Mouse (Mus musculus) kidney, embryonic 16.5 days (tissue): ENCODE data around the gene Vps13c. TPM values are rescaled to one million over a fixed set of nuclear protein-coding genes. Genes with fewer than 3 reads are reported as not detected.
A peak's percentile ranks its signal among the peaks of the same experiment; 100 is the strongest.

Experiments
- ATAC-seq: fragments of 200-750 bp; cut with Nextera tagmentation; 2 replicates; pipeline ENCODE4 v1.8.0; 2017; ENCODE audit warnings: moderate TSS enrichment; ENCODE audit not compliant: low FRiP score, low TSS enrichment
- H3K27ac ChIP-seq: fragments of 300-500 bp; sonication (generic); 2 replicates; pipeline ENCODE4 v1.5.1; 2014; ENCODE audit warnings: low read length
- H3K27me3 ChIP-seq: fragments of 300-500 bp; sonication (generic); 2 replicates; pipeline ENCODE4 v1.6.1; 2014; ENCODE audit warnings: low read length, control low read depth, mixed read lengths; ENCODE audit not compliant: insufficient read depth
- H3K36me3 ChIP-seq: fragments of 300-500 bp; sonication (generic); 2 replicates; pipeline ENCODE4 v1.6.1; 2014; ENCODE audit warnings: low read length, control low read depth, mixed read lengths; ENCODE audit not compliant: insufficient read depth
- H3K4me1 ChIP-seq: fragments of 300-500 bp; sonication (generic); 2 replicates; pipeline ENCODE4 v1.6.1; 2014; ENCODE audit warnings: low read length, control low read depth, mixed read lengths; ENCODE audit not compliant: insufficient read depth
- H3K4me2 ChIP-seq: fragments of 300-500 bp; sonication (generic); replicated peaks from 2 replicates; pipeline ENCODE4 v1.6.1; 2014; ENCODE audit warnings: low read depth, low read length
- H3K4me3 ChIP-seq: fragments of 300-500 bp; sonication (generic); 2 replicates; pipeline ENCODE4 v1.5.1; 2014; ENCODE audit warnings: mild to moderate bottlenecking, low read length
- H3K9ac ChIP-seq: fragments of 300-500 bp; sonication (generic); replicated peaks from 2 replicates; pipeline ENCODE4 v1.6.1; 2014; ENCODE audit warnings: low read length
- H3K9me3 ChIP-seq: fragments of 300-500 bp; sonication (generic); 2 replicates; pipeline ENCODE4 v1.6.1; 2016; ENCODE audit warnings: low read length, control low read depth
- WGBS: fragments of 180-500 bp; shearing (Covaris S2); extraction: QIAGEN DNeasy Blood & Tissue Kit; methylation state at CpG from one replicate; pipeline ENCODE4 v1.1.7; 2014; 5-methylcytosine and 5-hydroxymethylcytosine counted together
- polyA plus RNA-seq: library from polyadenylated mRNA; unstranded; fragments of >200 nt; fragmentation: Nextera tagmentation; extraction: Ambion mirVana; gene quantifications from 2 replicates; pipeline ENCODE4 v1.2.1, GENCODE M21; 2015

Vps13c gene
- polyA plus RNA-seq, 1 experiment from 2014 or later = 3.2 TPM

DNA sequence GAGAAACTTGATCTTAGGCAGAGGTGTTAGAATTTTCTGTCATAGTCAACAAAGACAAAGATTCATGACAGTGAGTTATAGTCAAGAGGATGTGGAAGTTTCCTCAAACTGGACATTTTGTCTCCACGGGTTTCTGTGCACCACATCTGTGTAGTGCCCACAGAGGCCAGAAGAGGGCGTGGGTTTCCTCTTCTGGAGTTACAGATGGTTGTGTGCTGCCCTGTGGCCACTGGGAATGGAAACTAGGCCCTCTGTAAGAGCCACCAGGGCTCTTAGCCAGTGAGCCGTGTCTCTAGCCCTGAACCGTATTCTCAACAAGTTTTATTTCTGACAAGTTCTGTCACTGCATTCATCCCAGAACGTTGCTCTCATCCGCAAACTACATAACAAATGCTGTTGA lies 29.7 kb upstream of the Vps13c start:
- Histone ChIP-seq H3K27me3 (no peaks in the 10 kb centered on the region), H3K27ac (no peak overlapping the region), H3K4me3 (no peak overlapping the region), H3K4me1 (peaks cover 8% of the 10 kb centered on the region), H3K4me2 (no peak overlapping the region), H3K9me3 (no peaks in the 10 kb centered on the region), H3K9ac (no peak overlapping the region), H3K36me3 (no peaks in the 10 kb centered on the region)
- ATAC-seq = no peak
- WGBS = 58% methylated on average over 6 of the region's 6 CpGs

DNA sequence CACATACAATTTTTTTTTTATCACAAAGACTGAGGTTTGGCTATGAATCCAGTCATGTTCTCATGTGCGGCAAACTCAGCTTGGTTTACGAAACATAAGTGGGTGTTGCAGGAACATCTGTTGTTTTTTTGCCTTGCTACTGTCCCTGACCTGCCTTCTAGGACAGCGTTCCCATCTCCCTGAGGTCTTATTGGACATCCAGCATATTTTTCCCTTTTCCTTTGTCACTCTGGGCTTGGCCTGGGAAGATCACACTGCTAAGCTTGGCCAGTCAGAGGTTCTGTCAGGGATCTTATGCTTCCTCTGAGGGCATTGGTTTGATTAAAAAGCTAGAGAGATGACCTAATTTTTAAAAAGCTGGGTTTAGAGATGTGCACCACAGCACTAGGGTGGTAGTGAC lies 29.1 kb upstream of the Vps13c start:
- Histone ChIP-seq H3K4me1 (peaks cover 8% of the 10 kb centered on the region), H3K36me3 (no peaks in the 10 kb centered on the region), H3K27me3 (no peaks in the 10 kb centered on the region), H3K4me2 (no peak overlapping the region), H3K4me3 (no peak overlapping the region), H3K27ac (no peak overlapping the region), H3K9ac (no peak overlapping the region), H3K9me3 (no peaks in the 10 kb centered on the region)
- WGBS = 74% methylated on average over 3 of the region's 3 CpGs
- ATAC-seq = no peak

DNA sequence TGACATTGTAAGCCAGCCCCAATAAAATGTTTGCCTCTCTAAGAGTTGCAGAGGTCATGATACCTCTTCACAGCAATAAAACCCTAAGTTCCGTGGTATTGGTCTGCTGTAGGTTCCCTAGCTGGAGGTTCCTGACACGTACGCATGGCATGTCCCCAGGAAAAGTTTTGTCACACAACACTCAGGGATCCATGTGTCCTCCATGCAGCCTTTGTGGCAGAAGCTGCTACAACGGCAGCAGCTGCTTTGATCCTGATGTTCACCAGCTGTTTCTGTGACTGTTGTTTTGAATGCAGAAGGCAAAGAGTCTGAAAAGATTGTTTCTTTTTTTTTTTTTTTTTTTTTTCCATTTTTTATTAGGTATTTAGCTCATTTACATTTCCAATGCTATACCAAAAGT lies 27.0 kb upstream of the Vps13c start:
- Histone ChIP-seq H3K27me3 (no peaks in the 10 kb centered on the region), H3K4me3 (no peak overlapping the region), H3K36me3 (no peaks in the 10 kb centered on the region), H3K4me2 (no peak overlapping the region), H3K9me3 (no peaks in the 10 kb centered on the region), H3K4me1 (peaks cover 8% of the 10 kb centered on the region), H3K9ac (no peak overlapping the region), H3K27ac (peak overlapping the region; percentile 19)
- WGBS = 43% methylated on average over 4 of the region's 4 CpGs
- ATAC-seq = no peak

DNA sequence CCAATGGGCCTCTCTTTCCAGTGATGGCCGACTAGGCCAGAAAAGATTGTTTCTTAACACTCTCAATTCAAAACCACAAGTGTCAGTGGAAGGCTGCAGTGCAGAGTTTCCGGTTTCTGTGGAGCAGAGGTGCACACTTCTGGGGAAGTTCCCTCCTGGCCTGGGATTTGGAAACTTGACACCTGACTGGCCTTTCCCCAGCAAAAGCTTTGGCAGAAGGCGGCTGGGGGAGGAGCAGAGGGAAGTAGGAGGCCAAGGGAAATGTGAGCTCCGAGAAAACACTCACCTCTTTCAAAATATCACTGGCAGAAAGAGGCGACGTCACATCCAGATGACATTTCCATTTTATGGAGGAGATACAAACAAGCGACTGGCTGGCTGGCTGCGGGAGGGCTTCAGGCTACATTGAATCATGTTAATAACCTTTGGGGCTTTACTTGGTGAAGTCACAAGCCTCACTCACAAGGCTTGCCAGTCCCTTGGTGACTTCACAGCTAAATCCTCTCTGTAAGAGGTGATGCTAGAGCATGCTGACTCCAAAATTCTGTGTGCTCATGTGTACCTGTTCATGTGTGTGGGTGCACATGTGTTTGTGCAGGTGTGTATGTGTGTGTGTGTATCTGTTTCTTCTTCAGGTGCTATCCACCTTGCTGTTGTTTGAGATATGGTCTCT lies 26.4 kb upstream of the Vps13c start:
- Histone ChIP-seq H3K9ac (no peak overlapping the region), H3K36me3 (no peaks in the 10 kb centered on the region), H3K27me3 (no peaks in the 10 kb centered on the region), H3K4me1 (peaks cover 8% of the 10 kb centered on the region), H3K27ac (peak overlapping the region; percentile 83), H3K4me2 (peak overlapping the region; percentile 41), H3K4me3 (no peak overlapping the region), H3K9me3 (no peaks in the 10 kb centered on the region)
- under 1% methylated on average over 8 of the region's 8 CpGs for WGBS
- peak; percentile 86 for ATAC-seq

DNA sequence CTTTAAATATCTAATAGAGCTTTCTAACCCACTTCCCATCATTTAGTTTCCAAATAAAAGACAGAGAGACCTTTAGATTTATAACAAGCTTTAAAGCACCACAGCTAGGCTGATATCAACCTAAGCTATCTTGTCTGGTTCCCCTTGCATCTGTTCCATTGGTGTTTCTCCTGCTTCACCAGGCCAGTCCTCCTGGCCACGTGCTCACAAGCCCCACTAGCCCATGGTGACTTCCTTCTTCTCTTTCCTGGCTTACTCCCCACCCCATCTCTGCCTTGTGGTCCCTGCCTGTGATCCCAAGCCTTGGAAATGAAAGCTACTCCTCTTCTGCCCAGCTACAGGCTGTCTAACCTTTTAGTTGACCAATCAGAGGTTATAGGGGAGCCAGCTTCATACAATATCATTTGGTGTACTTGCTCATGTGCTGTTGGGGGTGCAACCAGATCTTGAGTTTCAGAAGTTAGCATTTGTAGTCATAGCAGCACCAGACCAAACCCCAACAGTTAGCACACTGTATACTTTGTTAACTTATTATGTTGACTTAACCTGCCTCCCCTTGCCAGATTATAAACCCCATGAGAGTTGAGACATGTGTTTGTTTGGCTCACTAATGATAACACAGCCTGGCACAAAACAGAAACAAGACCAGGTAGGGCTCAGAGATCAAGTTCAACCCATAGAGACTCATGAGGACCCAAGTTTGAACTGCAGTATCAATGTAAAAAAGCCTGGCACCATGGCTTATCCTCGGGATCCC lies 23.8 kb upstream of the Vps13c start:
- no peak overlapping the region for H3K4me3 ChIP-seq
- H3K9ac ChIP-seq = no peak overlapping the region
- no peaks in the 10 kb centered on the region for H3K9me3 ChIP-seq
- WGBS = 74% methylated on average over 2 of the region's 2 CpGs
- no peak overlapping the region for H3K27ac ChIP-seq
- H3K4me1 ChIP-seq = peaks cover 8% of the 10 kb centered on the region
- no peak for ATAC-seq
- no peaks in the 10 kb centered on the region for H3K27me3 ChIP-seq
- no peak overlapping the region for H3K4me2 ChIP-seq
- H3K36me3 ChIP-seq = no peaks in the 10 kb centered on the region

DNA sequence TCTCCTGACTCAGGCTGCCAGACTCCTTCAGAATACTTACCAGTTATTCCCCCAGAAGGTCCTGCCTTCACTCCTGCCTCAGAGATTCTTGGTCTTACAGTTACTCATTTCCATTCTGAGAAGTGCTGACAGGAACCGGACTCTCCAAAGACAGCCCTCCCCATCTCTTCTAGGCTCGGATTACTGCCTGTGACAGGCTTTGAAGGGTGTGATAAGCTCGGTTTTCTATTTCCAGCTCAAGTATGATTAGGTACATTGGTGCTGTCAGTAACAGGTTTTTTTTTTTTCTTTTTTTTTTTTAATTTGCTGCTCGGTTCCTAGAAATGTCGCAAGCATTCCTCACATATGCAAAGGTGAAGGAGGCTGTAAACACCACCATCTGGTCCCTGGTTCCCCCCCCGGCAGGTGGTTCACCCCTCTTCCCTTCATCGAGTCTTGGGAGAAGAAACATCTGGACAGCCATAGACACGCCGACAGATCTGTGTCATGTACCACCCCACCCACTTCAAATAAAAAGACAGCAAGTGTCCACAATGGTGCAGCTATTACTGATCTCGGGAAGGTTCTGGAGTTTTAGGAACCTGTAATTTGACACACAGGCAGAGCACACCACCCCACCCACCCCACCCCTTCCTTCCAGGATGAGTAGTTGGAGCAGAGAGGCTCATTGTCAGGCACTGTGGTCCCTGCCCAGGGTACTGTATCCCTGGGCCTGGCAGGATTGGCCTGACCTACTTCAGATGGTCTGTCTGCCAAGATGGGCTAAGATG lies 22.1 kb upstream of the Vps13c start:
- peaks cover 8% of the 10 kb centered on the region for H3K4me1 ChIP-seq
- H3K4me2 ChIP-seq = no peak overlapping the region
- H3K9me3 ChIP-seq = no peaks in the 10 kb centered on the region
- H3K27ac ChIP-seq = no peak overlapping the region
- no peaks in the 10 kb centered on the region for H3K36me3 ChIP-seq
- ATAC-seq = 0 out of 2 replicates have a peak, but pooled peaks have one; percentile 39
- H3K27me3 ChIP-seq = no peaks in the 10 kb centered on the region
- H3K9ac ChIP-seq = no peak overlapping the region
- no peak overlapping the region for H3K4me3 ChIP-seq
- WGBS = 23% methylated on average over 10 of the region's 10 CpGs

DNA sequence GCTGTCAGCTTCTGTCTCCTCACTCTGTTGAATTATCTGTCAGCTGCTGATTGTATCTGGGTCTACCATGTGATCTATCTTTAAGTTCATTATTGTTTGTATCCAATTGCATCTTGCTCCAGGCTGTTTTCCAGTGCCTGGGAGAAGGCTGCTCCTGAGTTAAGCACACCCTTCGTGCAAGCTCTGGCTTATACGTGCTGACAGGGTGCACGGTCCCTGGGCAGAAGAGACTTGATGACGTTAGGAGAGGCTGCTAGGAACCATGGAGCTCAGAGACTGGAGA lies 21.6 kb upstream of the Vps13c start:
- 75% methylated on average over 4 of the region's 4 CpGs for WGBS

DNA sequence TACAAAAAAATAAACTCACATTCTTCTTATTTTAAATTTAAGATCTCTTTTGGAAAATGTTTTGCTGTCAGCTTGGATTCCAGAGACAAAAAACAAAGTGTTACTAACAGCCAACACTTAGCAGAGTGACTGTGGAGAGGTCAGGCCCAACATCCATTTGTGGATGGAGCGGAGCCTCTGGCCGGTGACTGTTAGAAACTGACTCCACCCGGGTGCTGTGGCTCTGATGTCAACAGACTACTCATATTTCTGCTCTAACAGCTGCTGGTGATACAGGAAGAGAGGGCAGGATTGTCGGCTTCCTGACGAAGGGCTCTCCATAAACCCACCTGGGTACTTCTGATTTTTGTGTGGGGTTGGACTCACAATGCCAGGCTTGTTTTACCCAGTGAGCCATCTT lies 17.1 kb upstream of the Vps13c start:
- H3K4me2 ChIP-seq = no peak overlapping the region
- H3K27me3 ChIP-seq = no peaks in the 10 kb centered on the region
- H3K36me3 ChIP-seq = no peaks in the 10 kb centered on the region
- WGBS = 30% methylated on average over 5 of the region's 5 CpGs
- H3K27ac ChIP-seq = no peak overlapping the region
- no peak for ATAC-seq
- H3K9ac ChIP-seq = no peak overlapping the region
- H3K4me1 ChIP-seq = no peaks in the 10 kb centered on the region
- H3K9me3 ChIP-seq = peaks cover 3% of the 10 kb centered on the region; the same call in 1 of the 2 replicates
- no peak overlapping the region for H3K4me3 ChIP-seq

More for the DNA sequence above, 21.6 kb upstream of the Vps13c start:
- H3K9me3 ChIP-seq = no peaks in the 10 kb centered on the region
- peaks cover 7% of the 10 kb centered on the region for H3K4me1 ChIP-seq
- no peak overlapping the region for H3K4me3 ChIP-seq
- H3K9ac ChIP-seq = no peak overlapping the region
- no peak overlapping the region for H3K4me2 ChIP-seq
- ATAC-seq = 0 out of 2 replicates have a peak, but pooled peaks have one; percentile 15
- no peaks in the 10 kb centered on the region for H3K36me3 ChIP-seq
- no peak overlapping the region for H3K27ac ChIP-seq
- H3K27me3 ChIP-seq = no peaks in the 10 kb centered on the region

DNA sequence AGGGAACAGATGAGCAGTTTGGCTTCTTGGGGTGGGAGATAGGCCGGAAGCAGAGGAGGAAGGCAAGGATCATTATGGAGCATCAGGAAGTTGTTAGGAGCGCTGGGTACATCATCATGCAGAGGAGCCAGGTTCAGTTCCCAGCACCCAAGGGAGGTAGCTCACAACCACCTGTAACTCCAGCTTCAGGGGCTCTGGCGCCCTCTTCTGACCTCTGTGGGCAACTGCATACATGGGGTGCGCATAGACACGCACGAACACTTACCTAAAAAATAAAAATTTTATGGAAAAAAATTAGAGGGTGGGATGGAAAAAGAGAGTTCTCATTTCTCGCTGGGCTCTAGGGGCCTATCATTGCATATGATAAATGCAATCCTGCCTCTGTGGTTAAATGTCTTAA lies 14.7 kb upstream of the Vps13c start:
- 90% methylated on average over 7 of the region's 7 CpGs for WGBS

More for the DNA sequence above, 14.7 kb upstream of the Vps13c start:
- Histone ChIP-seq H3K9ac (no peak overlapping the region), H3K4me1 (peaks cover 5% of the 10 kb centered on the region; the same call in 1 of the 2 replicates), H3K4me2 (no peak overlapping the region), H3K27ac (no peak overlapping the region), H3K27me3 (peaks cover 18% of the 10 kb centered on the region), H3K9me3 (peaks cover 3% of the 10 kb centered on the region; the same call in 1 of the 2 replicates), H3K4me3 (no peak overlapping the region), H3K36me3 (no peaks in the 10 kb centered on the region)
- ATAC-seq = no peak
